Mouse (Mus musculus): ENCODE results near the gene Cyp2e1.
"Not testable (repeated sequence)": the region's sequence is repeated elsewhere in the genome, so short reads cannot be mapped to it uniquely, and the experiment has no call there.

Cyp2e1 gene

GRCm38 (mm10) chr7:140763447-140764020, at the start of gene Cyp2e1:
Gene Cyp2e1 (plus strand): TSS chr7:140763739.
- no peak for DNase-seq

GRCm38 (mm10) chr7:140717155-140718055, 46.1 kb upstream of the Cyp2e1 start:
- DNase-seq, result peak; percentile 84

DNA sequence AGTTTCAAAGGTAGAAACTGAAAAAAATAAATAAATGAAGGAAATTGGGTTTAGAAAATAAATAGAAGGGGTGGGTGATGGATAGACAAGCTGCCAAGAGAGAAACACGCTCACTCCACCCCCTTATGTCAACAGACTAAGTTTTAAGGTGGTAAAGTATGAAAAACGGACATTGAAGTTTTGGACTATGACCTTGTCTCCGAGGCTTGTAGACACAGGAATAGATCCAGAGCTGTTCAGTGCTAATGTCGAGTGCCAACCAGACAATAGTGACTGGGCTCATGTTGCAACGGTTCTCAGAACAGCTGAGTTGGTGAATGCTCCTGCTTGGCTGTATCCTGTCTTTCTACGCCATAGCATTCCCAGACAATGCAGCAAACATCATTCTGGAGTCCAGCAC, 42.4 kb upstream of the Cyp2e1 start:
- DNase-seq, result no peak

DNA sequence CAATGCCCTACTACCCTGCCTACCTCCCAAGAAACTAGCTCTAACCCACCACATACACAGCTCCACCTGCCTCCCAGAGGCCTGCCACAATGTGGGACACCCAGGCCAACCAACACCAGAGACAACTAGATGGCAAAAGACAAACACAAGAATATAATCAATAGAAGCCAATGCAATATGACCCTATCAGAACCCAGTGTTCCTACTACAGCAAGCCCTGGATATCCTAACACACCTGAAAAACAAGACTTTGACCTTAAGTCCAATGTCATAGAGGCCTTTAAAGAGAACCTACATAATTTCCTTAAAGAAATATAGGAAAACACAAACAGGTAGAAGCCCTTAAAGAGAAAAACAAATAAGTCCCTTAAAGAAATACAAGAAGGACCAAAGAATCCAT, 38.0 kb upstream of the Cyp2e1 start:
- DNase-seq, result no peak

GRCm38 (mm10) chr7:140733162-140733561, 30.4 kb upstream of the Cyp2e1 start:
- no peak for DNase-seq

- DNase-seq, result peak; percentile 91
Observed at GRCm38 (mm10) chr7:140747402-140747801, 16.1 kb upstream of the Cyp2e1 start.

GRCm38 (mm10) chr7:140748116-140748826, 15.3 kb upstream of the Cyp2e1 start:
- DNase-seq, result peak; percentile 90

GRCm38 (mm10) chr7:140748827-140749160, 14.7 kb upstream of the Cyp2e1 start:
- DNase-seq, result no peak

DNA sequence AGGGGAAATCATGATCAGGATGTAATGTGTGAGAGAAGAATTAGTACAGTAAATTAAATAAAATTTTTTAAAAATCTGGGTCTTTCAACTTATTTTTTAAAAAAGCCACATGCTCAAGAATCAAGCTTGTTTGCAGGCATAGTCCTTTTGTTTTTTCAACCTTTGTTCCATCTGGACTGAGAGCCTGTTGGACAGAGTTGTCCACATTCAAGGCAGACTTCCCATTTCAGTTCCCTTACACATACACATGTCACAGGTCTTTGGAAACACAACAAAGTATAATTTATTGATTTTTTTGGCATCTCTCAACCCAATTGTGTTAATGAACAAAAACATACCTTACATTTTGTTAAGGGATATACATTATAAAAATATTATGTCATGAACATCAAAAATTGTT, 9.0 kb upstream of the Cyp2e1 start:
- no peak for DNase-seq

DNA sequence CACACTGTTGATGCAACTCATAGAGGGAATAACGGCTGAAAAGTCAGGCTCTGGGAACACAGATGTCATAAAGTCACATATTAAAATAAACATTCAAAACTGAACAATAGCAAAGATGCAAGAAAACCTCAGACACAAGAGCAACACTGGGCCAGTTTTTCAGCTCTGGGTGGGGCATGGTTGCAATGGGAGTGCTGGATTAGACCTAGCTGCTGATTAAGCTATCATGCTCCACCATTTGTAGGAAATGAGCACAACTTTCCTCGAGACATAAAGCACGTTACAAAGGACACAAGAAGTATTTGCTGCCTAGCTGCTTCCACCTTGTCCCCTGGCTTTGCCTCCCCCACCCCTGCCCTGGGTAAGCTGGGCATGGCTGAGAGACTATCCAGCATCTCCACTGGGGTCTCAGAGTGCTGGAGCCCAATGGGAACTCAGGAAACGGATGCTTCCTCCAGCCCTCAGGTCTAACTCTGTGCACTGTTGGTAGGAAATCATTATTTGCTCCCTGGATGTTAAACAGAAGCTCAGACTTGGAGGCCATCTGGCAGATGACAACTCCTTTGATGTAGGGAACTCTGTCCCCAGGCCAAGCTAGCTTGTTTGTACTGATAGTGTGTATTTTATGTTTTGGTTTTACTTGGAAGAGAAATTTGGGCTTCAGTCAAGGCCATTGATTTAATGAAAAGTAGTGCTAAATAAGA, 7.2 kb upstream of the Cyp2e1 start:
- peak; percentile 92 for DNase-seq

DNA sequence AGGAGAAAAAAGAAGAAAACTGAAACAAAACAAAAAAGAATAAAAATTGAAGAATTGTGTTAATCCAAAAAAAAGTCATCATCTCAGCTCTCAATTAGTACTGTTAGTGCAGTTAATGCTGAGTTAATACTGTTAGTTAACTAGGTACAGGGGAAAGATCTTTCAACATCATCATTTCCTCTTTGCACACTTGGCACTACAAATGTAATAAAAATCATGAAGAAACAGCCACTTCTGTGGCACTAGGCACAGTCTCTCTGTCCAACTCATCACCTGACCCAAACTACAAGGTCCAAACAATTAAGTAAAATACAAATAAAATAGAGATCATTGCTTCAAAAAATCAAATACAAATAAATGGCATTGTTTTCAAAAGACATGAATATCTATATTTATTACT, 2.9 kb upstream of the Cyp2e1 start:
- no peak for DNase-seq

DNA sequence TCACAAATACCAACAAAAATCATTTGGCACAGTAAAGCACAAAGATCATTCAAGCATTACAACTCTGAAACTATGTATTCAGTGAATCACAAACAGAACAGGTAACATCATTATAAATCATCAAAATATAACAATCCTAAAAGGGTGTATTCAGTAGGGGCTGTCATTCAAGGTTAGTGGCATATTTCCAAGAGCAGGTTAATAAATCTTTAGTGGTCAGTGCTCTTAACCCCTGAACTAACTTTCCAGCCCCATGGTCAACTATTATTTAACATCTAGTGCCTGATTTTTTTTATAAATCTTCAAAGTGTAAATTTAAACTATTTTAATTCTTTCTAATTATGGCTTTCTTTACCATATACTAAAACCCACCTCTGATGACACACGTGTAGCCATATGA, 1.9 kb downstream of the Cyp2e1 start:
- not testable (repeated sequence) for DNase-seq

- DNase-seq, result peak; percentile 92
Observed at GRCm38 (mm10) chr7:140765888-140766739, 2.6 kb downstream of the Cyp2e1 start.

DNA sequence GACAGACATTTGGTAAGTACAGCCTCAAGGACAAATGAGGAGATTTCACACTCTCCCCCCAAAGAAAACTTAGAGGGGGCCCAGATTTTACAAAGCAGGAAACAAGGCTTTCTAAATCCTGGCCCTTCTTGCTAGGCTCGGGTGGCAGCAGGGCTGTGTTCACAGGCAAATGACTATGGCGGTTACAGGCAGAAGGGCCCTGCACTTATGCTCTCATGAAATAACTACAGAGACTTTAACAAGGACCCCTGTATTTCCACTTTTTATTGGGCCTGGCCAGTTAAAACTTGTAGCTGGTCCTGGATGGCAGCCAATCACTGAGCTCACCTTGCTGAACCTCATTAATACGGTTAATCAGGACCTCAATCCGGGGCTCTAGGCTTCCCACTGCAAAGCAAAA, 17.0 kb downstream of the Cyp2e1 start:
- DNase-seq, result no peak

DNA sequence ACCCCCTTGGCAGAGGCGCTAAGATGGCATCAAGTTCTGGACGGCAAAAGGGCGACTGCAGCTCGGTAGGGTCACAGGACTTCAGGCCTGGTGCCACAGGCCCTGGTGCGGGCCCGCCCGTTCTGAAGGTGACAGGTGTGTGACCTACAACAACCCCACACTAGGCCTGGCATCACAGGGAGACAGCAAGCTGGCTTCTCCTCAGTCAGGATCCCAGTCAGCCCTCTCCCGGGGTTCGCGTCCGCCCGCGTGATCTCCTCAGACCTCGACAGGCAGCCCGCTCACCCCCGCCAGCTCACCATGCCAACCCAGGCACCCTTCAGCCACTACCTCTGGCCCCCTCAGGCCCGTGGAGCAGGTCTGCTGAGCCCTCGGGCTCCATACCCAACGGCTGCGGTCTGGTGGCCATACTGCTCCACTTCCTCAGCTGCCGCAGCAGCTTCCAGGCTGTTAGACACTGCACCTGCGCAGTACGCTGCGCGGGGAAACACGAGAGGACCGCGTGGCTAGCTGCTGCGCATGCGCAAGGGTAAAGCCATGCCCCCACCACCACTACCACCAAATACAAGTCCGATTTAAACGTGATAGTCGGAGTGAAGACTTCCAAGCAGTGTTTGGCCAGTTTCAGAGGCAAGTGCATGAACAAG, 24.0 kb downstream of the Cyp2e1 start, which contains the start of gene Syce1:
Gene Syce1 (minus strand): TSS at position 447 of the 647 bp plus-strand sequence.
- peak; percentile 57 for DNase-seq

- DNase-seq, result peak; percentile 21
Observed at GRCm38 (mm10) chr7:140788053-140788435, 24.5 kb downstream of the Cyp2e1 start.

DNA sequence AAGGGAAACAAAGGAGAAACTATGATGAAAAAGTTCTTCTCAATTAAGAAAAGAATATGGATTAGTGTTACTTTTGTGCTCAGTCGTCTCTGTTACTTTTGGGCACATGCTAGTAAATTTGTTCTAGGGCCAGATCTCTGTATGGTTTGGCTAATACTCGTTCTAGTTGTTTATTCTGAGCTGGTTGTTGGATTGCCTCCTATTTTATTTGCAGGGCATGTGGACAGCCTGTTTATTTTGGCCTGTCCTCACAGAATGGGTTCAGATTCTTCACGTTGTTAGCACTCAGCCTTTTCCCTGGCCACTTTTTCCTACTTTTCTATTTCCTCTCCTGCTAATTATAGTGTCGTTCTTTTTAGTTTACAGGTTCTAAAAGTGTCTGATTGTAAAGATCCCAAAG, 30.0 kb downstream of the Cyp2e1 start:
- peak; percentile 4 for DNase-seq

- DNase-seq, result peak; percentile 61
Observed at GRCm38 (mm10) chr7:140797619-140798018, 34.1 kb downstream of the Cyp2e1 start.

- DNase-seq, result peak; percentile 76
Observed at GRCm38 (mm10) chr7:140798212-140798611, 34.7 kb downstream of the Cyp2e1 start.

GRCm38 (mm10) chr7:140802629-140803028, 39.1 kb downstream of the Cyp2e1 start:
- peak; percentile 61 for DNase-seq

- DNase-seq, result no peak
Observed at GRCm38 (mm10) chr7:140805704-140806103, 42.2 kb downstream of the Cyp2e1 start.

GRCm38 (mm10) chr7:140810496-140810895, 47.0 kb downstream of the Cyp2e1 start:
- DNase-seq, result no peak
